Mouse (Mus musculus): ENCODE data around the gene Fgd6. TPM values are rescaled to one million over a fixed set of nuclear protein-coding genes. Genes with fewer than 3 reads are reported as not detected.
A peak's percentile ranks its signal among the peaks of the same experiment; 100 is the strongest.

The Fgd6 gene
- total RNA-seq (2021): 1 to 10 TPM; 2.0 to 2.7 TPM
- long read RNA-seq, experiment 1, full-length matches to known transcripts: 1 of 1 reads
- long read RNA-seq, experiment 1, partial matches to known transcripts: 0 of 1 reads
- long read RNA-seq, experiment 1, other reads (novel, unspliced or antisense): 0 of 1 reads
- long read RNA-seq, experiment 2, partial matches to known transcripts: 0 of 1 reads
- long read RNA-seq, experiment 2, other reads (novel, unspliced or antisense): 1 of 1 reads

DNA sequence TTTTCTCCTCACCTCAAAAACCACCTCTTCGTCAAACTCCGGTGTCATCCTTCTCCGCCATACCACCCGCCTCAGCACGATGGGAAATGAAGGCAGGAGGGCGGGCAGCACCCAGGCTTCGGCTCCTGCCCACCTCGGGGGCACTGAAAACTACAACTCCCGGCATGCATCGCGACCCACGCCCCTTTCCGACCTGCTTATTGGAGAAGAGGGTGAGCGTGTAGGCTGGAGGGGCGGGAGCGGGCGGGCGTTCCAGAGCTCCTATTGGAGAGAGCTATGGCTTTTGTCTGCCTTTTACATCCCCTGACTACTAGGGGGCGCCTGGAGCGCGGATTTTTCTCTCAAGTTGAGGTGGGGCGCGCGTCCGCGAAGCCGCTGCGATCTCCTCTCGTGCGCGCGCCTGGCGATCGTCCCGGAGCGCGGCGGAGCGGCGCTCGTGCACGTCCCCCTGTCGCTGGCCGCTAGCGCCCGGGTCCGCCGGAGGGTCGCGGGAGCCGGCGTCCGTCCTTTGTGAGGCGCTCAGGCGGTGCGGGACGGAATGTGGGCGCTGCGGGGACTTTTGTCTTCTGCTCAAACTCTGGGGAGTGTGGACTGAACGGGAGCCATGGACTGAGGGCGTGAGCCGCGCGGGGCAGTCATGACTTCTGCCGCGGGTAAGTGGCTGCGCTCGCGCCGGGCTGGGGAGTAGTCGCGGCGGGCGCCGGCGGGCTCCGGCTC, at the start of gene Fgd6, which contains the start of gene Vezt:
Gene Fgd6 (plus strand): TSS at position 344 of the 717 bp plus-strand sequence.
Gene Vezt (minus strand): TSS at position 160 of the 717 bp plus-strand sequence.
- peak; percentile 99 for DNase-seq

DNA sequence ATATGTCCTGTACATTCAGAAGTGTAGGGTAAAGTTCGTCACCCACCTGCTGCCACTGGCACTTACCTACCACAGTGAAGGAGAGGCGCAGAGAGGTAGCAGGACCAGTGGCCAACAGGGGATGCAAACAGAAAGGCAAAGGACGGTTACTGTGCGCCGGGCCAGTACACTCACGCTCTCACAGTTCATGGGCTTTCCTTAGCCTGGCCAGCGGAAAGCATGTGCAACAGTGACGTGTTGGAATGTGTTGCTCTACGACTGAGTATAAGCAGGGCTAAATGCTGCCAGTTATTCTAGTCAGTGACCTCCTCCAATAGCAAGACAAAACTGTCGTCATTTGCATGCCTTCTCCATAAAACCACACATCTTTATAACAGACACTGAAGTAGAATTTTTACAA, 41.7 kb upstream of the Fgd6 start:
- DNase-seq: no peak

DNA sequence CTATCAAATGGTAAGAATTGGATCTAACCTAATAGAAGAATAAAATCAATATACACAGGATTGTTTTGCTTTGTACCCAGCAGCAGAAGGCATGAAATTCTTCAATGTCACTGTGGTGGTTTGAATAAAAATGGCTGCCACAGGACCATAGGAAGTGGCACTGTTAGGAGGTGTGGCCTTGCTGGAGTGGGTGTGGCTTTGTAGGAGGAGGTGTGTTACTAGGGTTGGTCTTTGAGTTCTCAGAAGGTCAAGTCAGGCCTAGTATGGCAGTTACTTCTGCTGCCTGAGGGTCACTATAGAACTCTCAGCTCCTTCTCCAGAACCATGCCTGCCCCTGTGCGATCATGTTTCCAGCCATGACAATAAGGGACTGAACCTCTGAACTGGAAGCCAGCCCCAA, 40.7 kb upstream of the Fgd6 start:
- no peak for DNase-seq

GRCm38 (mm10) chr10:93999357-93999756, 36.4 kb upstream of the Fgd6 start:
- DNase-seq: no peak

- no peak for DNase-seq
Measured at GRCm38 (mm10) chr10:94000223-94000622, 35.6 kb upstream of the Fgd6 start.

GRCm38 (mm10) chr10:94008356-94008755, 27.4 kb upstream of the Fgd6 start:
- no peak for DNase-seq

- DNase-seq: no peak
Measured at GRCm38 (mm10) chr10:94009991-94010679, 25.7 kb upstream of the Fgd6 start.

- DNase-seq: no peak
Measured at GRCm38 (mm10) chr10:94011024-94011423, 24.8 kb upstream of the Fgd6 start.

- DNase-seq: no peak
Measured at GRCm38 (mm10) chr10:94013196-94013595, 22.6 kb upstream of the Fgd6 start.

- DNase-seq: no peak
Measured at GRCm38 (mm10) chr10:94014200-94014599, 21.6 kb upstream of the Fgd6 start.

- DNase-seq: no peak
Measured at GRCm38 (mm10) chr10:94017455-94017854, 18.3 kb upstream of the Fgd6 start.

DNA sequence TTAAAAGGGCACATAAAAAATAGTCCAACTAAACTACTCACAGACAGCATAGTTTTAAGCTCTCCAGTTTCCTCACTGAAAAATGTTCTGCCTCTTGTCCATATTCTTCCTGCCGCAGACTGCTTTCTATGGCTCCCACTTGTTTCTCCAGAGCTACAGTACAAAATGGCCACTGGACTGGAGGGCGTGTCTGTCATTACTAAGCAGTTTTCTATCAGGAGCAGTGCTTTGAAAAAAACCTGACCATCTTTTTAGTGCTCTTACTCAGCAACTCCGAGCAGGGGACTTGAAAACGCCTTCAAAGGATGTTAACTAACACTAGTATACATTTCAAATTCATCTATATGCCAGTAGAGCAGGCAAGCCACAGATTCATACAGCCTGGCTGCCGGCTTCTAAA, 15.2 kb upstream of the Fgd6 start:
- DNase-seq: no peak

DNA sequence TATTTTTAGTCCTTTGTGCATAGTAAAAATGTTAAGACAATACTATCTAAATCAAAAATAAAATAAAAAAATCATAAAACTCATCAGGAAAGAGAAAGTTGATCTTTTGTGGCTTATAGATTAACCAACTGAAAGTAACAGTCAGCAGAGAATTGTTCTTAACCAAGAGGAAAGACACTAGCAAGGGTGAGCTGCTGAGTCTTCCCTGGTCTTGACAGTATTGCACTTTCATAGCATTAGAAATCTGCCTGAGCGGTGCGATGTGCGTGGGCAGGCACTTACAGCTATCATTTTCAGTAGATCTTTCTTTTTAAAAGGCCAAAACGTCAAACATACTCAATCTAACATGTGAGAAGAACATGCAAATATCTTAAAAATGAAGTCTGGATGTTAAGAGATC, 14.7 kb upstream of the Fgd6 start:
- DNase-seq: no peak

DNA sequence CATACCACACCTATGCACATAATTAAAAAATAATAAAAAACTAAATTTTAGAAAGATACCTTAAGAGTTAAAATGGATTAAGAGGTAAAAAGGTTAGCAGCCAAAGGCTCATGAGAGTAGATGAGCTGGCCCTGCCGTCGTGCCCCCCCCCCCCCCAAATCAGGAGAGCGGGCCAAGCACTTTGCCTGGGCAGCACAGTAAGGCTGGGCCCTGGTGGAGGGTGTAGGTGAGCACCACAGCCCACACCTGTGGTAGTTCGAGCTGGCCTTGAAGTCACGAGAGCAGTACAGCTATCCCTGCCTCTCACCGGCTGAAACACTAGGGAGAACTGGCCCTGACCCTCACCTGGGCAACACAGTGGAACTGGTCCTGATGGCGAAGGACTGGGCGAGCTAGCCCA, 10.7 kb upstream of the Fgd6 start:
- DNase-seq: no peak

- no peak for DNase-seq
Measured at GRCm38 (mm10) chr10:94028493-94028892, 7.3 kb upstream of the Fgd6 start.

DNA sequence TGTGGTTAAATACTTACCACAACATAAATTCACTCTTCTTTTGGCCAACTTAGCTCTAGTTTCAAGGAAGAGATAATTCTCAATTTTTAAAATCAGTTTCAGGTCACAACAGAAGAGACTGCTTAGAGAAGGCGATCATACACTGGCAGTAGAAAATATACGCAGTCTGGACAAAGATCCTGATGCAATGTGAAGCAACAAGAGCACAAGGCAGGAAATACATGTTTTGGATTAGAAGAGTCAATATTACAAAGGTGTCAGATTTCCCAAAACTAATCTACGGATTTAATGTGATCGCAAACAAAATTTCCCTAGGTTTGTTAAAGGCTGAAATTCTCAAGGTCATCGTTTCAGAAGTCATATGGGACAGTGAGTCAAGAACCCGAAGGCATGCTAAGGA, 4.6 kb upstream of the Fgd6 start:
- DNase-seq: no peak

GRCm38 (mm10) chr10:94034876-94035657, 734 bp upstream of the Fgd6 start:
- DNase-seq: no peak

DNA sequence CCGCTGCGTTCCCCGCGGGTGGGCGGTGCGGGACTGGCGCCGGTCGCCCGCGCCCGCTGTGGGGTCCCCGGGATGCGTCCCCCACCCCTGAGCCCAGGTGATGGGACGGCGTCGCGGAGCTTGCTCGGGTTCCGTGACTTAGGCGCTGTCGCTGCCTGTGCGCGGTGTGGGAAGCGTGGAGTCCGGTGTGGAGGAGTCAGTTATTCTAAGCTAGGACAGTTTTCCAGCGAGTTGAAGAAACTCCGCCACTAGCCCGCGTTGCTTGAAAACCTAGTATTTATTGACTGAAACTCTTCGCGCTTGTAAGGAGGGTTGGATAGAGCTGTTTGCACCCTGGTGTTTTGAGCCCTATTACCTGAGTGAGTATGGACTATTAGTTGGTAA, 566 bp downstream of the Fgd6 start:
- no peak for DNase-seq

- DNase-seq: no peak
Measured at GRCm38 (mm10) chr10:94037196-94037595, 1.4 kb downstream of the Fgd6 start.

DNA sequence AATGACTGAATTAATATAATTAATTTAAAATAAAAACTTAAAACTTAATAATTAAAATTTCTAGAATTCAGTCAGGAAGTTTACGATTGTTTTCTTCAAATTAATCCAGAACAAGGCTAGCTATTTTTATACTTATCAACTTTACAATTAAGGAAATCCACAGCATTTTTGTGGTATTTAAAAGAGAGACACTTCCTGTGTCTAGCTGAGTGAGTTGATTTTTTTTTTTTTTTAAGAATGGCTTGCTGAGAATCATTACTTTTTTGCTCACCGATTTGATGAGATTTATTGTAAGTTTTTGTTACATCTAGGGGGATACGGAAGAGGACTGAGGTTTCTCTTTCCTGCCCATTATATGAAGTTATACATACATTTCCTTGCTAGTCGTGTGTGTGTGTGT, 1.8 kb downstream of the Fgd6 start:
- DNase-seq: no peak

DNA sequence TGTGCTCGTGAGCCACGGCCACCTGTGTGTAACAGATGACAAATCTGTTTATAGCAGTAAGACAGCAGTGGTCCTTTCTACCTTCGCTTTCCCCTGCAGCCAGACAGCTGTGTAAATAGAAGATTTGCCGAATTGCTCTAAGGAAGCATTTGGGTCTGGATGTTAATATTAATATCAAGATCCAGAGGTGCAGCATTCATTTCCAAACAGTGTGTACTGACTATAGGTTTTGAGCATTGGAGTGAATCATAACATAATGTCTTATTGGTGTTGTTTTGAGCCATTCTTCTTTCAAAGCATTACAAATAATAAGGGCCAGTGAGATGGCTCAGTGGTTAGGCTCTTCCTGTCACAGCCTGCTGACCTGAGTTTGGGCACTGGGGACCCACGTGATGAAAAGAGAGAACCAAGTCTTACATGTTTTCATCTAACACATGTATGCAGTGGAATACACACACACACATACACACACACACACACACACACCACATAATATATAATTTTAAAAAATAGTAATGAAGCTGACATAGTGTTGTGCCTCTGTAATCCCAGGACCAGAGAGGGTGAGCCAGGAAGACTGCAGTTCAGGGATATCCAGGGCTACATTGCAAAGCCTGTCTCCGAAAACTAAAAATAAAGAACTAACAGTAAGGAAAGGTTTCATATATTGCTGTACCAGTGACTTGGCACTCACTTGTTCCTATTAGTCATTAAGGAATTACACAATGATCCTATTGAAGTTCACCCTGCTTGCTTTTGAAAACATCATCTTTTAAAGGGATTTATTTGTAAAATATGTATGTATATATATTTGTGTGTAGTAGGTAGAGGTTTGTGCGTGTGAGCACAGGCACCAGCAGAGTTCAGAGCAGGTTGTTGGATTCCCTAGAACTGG, 2.8 kb downstream of the Fgd6 start:
- no peak for DNase-seq

DNA sequence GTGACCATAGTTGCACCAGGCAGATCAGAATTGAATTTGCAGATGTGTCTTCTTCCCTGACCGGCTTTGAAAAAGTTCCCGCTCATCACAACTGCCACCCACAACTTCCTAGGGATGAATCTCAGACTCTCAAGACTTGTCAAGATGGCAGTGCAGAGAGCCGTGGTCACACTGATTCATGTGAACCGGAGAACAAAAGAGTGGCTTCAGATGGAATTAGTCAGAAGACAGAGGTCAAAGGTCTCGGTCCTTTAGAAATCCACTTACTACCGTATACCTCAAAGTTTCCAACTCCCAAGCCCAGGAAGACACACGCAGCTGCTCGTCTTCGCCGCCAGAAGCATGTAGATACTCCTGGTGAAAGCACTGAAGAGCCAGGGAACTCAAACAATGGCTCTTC, 8.1 kb downstream of the Fgd6 start:
- no peak for DNase-seq
